Mouse (Mus musculus) CD8-positive naive resting alpha-beta T cell, adult 57 days (primary cell): Measurements from ENCODE around the gene Pter. TPM values are rescaled to one million over a fixed set of nuclear protein-coding genes. Genes with fewer than 3 reads are reported as not detected.

ENCODE experiments used
- total RNA-seq: library from RNA; stranded (reverse); gene quantifications from one replicate; pipeline ENCODE4 v1.2.4, GENCODE M21; 2023

The Pter gene
- total RNA-seq = not detected

GRCm38 (mm10) chr2:12923804-12924591, at the start of gene Pter:
Gene Pter (plus strand): TSS chr2:12924041.

GRCm38 (mm10) chr2:13011472-13011871, 87.6 kb downstream of the Pter start, which contains the start of gene C1ql3:
Gene C1ql3 (minus strand): TSS chr2:13011806.

Other genes with a start within 250 kb of the Pter start
- gene C1ql3, start 87.8 kb downstream of the Pter start, total RNA-seq = not detected